Comparison of ENCODE assay signal across 8 mouse cellular contexts in the genomic region with DNA sequence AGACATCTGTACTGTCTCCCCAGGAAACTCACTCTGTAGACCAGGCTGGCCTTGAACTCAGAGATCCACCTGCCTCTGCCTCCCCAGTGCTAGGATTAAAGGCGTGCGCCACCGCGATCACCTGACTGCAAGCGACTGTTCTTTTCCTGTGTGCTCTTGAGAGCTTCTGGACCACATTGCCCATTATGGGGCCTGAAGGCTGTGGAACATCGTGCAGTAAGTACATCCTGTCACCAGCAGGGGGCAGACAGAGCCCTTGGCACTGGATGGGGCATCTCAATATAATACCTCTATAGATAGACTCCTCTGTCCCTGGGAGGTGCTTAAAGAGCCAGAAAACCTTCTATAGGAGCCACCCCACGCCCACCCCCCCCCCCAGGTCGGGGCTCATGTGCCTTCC. TPM values are rescaled to one million over a fixed set of nuclear protein-coding genes. Genes with fewer than 3 reads are reported as not detected.
DNase-seq lines count a peak whose midpoint lies in the region; ATAC-seq lines count a peak whose summit lies in the region.

No protein-coding gene starts in this region.

- H3K9me3 ChIP-seq in heart, embryonic 12.5 days (replicated peaks) = no peaks in the 10 kb centered on the region
- H3K9me3 ChIP-seq in intestine, embryonic 14.5 days (ENCODE audit: control insufficient read depth, low read length) = no peaks in the 10 kb centered on the region
- H3K9me3 ChIP-seq in midbrain, embryonic 12.5 days = no peaks in the 10 kb centered on the region

- peaks cover 6% of the 10 kb centered on the region for H3K27me3 ChIP-seq in heart, embryonic 12.5 days (replicated peaks)
- H3K27me3 ChIP-seq in intestine, embryonic 14.5 days (replicated peaks; ENCODE audit: control insufficient read depth, insufficient read depth, low read length) = no peaks in the 10 kb centered on the region
- H3K27me3 ChIP-seq in midbrain, embryonic 12.5 days = peaks cover 7% of the 10 kb centered on the region; the same call in 1 of the 2 replicates

- no peak; the same call in 1 of the 2 replicates for ATAC-seq in heart, embryonic 12.5 days (ENCODE audit: insufficient number of reproducible peaks, low FRiP score)
- no peak for ATAC-seq in intestine, embryonic 14.5 days (replicated peaks; ENCODE audit: low FRiP score, low TSS enrichment, low read depth)
- ATAC-seq in midbrain, embryonic 12.5 days (ENCODE audit: low FRiP score, low read depth) = peak; percentile 60; the same call in 1 of the 2 replicates

- no peak overlapping the region for H3K4me3 ChIP-seq in heart, embryonic 12.5 days
- H3K4me3 ChIP-seq in intestine, embryonic 14.5 days (ENCODE audit: low read depth, low read length) = no peak overlapping the region
- no peak overlapping the region for H3K4me3 ChIP-seq in midbrain, embryonic 12.5 days

- H3K9ac ChIP-seq in heart, embryonic 12.5 days = no peak overlapping the region
- H3K9ac ChIP-seq in intestine, embryonic 14.5 days (ENCODE audit: low read length) = no peak overlapping the region
- H3K9ac ChIP-seq in midbrain, embryonic 12.5 days (replicated peaks) = no peak overlapping the region

- intact Hi-C loops in left cerebral cortex, postnatal 25 days (cut with DNase I) = loop anchor here (5.0 kb wide), 3 partner anchors 338 to 367 kb away; no protein-coding TSS in a partner anchor

- no peak overlapping the region for H3K27ac ChIP-seq in heart, embryonic 12.5 days (ENCODE audit: poor library complexity, severe bottlenecking)
- H3K27ac ChIP-seq in intestine, embryonic 14.5 days (ENCODE audit: low read depth) = no peak overlapping the region
- no peak overlapping the region for H3K27ac ChIP-seq in midbrain, embryonic 12.5 days (replicated peaks)

- WGBS in heart, embryonic 12.5 days = 27% methylated on average over 8 of the region's 8 CpGs
- WGBS in intestine, embryonic 14.5 days = 36% methylated on average over 7 of the region's 8 CpGs
- 29% methylated on average over 8 of the region's 8 CpGs for WGBS in midbrain, embryonic 12.5 days

- no peaks in the 10 kb centered on the region for H3K36me3 ChIP-seq in heart, embryonic 12.5 days
- no peaks in the 10 kb centered on the region for H3K36me3 ChIP-seq in intestine, embryonic 14.5 days (ENCODE audit: control insufficient read depth, insufficient read depth, low read length)
- H3K36me3 ChIP-seq in midbrain, embryonic 12.5 days = no peaks in the 10 kb centered on the region

- DNase-seq in heart, adult 11 months = peak; percentile 94
- DNase-seq in cerebellum, postnatal 10 days = peak; percentile 90 to 93
- DNase-seq in frontal cortex, postnatal 36 days (ENCODE audit: low spot score in 2 of 2) = peak; percentile 70 to 80
- DNase-seq in intestine, embryonic 14.5 days (ENCODE audit: low spot score) = peak; percentile 79
- DNase-seq in left cerebral cortex, postnatal 25 days (ENCODE audit: low spot score in 2 of 2) = peak; percentile 75 to 85
- DNase-seq in spleen, postnatal 36 days (ENCODE audit: low spot score in 2 of 2) = peak; percentile 70 to 78

- H3K4me1 ChIP-seq in heart, embryonic 12.5 days (replicated peaks) = no peaks in the 10 kb centered on the region
- H3K4me1 ChIP-seq in intestine, embryonic 14.5 days (replicated peaks; ENCODE audit: control insufficient read depth, insufficient read depth, low read length) = no peaks in the 10 kb centered on the region
- H3K4me1 ChIP-seq in midbrain, embryonic 12.5 days = no peaks in the 10 kb centered on the region

- H3K4me2 ChIP-seq in heart, embryonic 12.5 days = no peak overlapping the region
- no peak overlapping the region for H3K4me2 ChIP-seq in intestine, embryonic 14.5 days (ENCODE audit: low read length)
- no peak overlapping the region for H3K4me2 ChIP-seq in midbrain, embryonic 12.5 days (replicated peaks)

RNA-seq across cellular contexts. Expression of gene Cdh15, which starts 12.8 kb away (rescaled TPM):
- polyA plus RNA-seq in heart, embryonic 12.5 days (2016; fragmentation: Nextera tagmentation; extraction: Ambion mirVana) = 0.33 and 0.36 TPM in 2 replicates
- polyA plus RNA-seq in intestine, embryonic 14.5 days (2014; fragmentation: Nextera tagmentation; extraction: Ambion mirVana) = 0.30 and 0.51 TPM in 2 replicates
- total RNA-seq in left cerebral cortex, postnatal 25 days (2021) = under 1 TPM; 0.41 to 0.62 TPM
- 0.43 and 0.76 TPM in 2 replicates for polyA plus RNA-seq in midbrain, embryonic 12.5 days (2016; fragmentation: Nextera tagmentation; extraction: Ambion mirVana)

RNA-seq across cellular contexts. Expression of gene Acsf3, which starts 59.7 kb away (rescaled TPM):
- 14.4 and 17.3 TPM in 2 replicates for polyA plus RNA-seq in heart, embryonic 12.5 days (2016; fragmentation: Nextera tagmentation; extraction: Ambion mirVana)
- polyA plus RNA-seq in intestine, embryonic 14.5 days (2014; fragmentation: Nextera tagmentation; extraction: Ambion mirVana) = 19.0 and 21.6 TPM in 2 replicates
- 10 to 100 TPM; 20.5 to 22.8 TPM for total RNA-seq in left cerebral cortex, postnatal 25 days (2021)
- polyA plus RNA-seq in midbrain, embryonic 12.5 days (2016; fragmentation: Nextera tagmentation; extraction: Ambion mirVana) = 16.9 and 17.3 TPM in 2 replicates
